Mouse (Mus musculus) stomach, embryonic 16.5 days (tissue): ENCODE results near the gene Fat3. TPM values are rescaled to one million over a fixed set of nuclear protein-coding genes. Genes with fewer than 3 reads are reported as not detected.

Experiments used
- ATAC-seq: fragments of 200-750 bp; cut with Nextera tagmentation; 2 replicates; pipeline ENCODE4 v1.8.0; 2017; ENCODE audit warnings: moderate number of reproducible peaks, moderate TSS enrichment; ENCODE audit not compliant: insufficient read depth, low FRiP score
- H3K27ac ChIP-seq: fragments of 300-500 bp; sonication (generic); 2 replicates; pipeline ENCODE4 v1.5.1; 2014; ENCODE audit warnings: low read length
- H3K27me3 ChIP-seq: fragments of 300-500 bp; sonication (generic); 2 replicates; pipeline ENCODE4 v1.6.1; 2014; ENCODE audit warnings: low read length, control low read depth, mixed read lengths; ENCODE audit not compliant: control insufficient read depth, insufficient read depth
- H3K36me3 ChIP-seq: fragments of 300-500 bp; sonication (generic); 2 replicates; pipeline ENCODE4 v1.6.1; 2014; ENCODE audit warnings: low read length; ENCODE audit not compliant: control insufficient read depth, insufficient read depth
- H3K4me1 ChIP-seq: fragments of 300-500 bp; sonication (generic); 2 replicates; pipeline ENCODE4 v1.6.1; 2014; ENCODE audit warnings: low read length, control low read depth, mixed read lengths; ENCODE audit not compliant: control insufficient read depth, insufficient read depth
- H3K4me2 ChIP-seq: fragments of 300-500 bp; sonication (generic); 2 replicates; pipeline ENCODE4 v1.6.1; 2014; ENCODE audit warnings: low read depth, low read length, mixed read lengths
- H3K4me3 ChIP-seq: fragments of 300-500 bp; sonication (generic); replicated peaks from 2 replicates; pipeline ENCODE4 v1.5.1; 2014; ENCODE audit warnings: mild to moderate bottlenecking, low read length
- H3K9ac ChIP-seq: fragments of 300-500 bp; sonication (generic); 2 replicates; pipeline ENCODE4 v1.6.1; 2014; ENCODE audit warnings: low read length
- H3K9me3 ChIP-seq: fragments of 300-500 bp; sonication (generic); replicated peaks from 2 replicates; pipeline ENCODE4 v1.6.1; 2016; ENCODE audit warnings: low read length, control low read depth; ENCODE audit not compliant: control insufficient read depth
- WGBS: fragments of 180-500 bp; shearing (Covaris S2); extraction: QIAGEN DNeasy Blood & Tissue Kit; methylation state at CpG from one replicate; pipeline ENCODE4 v1.1.7; 2014; 5-methylcytosine and 5-hydroxymethylcytosine counted together
- polyA plus RNA-seq: library from polyadenylated mRNA; unstranded; fragments of >200 nt; fragmentation: Nextera tagmentation; extraction: Ambion mirVana; gene quantifications from 2 replicates; pipeline ENCODE4 v1.2.1, GENCODE M21; 2015

Gene Fat3
- polyA plus RNA-seq, 1 experiment from 2014 or later = 1.2 TPM

GRCm38 (mm10) chr9:15909397-15910113 is 591.5 kb downstream of the Fat3 start:
- no peak overlapping the region for H3K9ac ChIP-seq
- no peaks in the 10 kb centered on the region for H3K36me3 ChIP-seq
- no peaks in the 10 kb centered on the region for H3K27me3 ChIP-seq
- H3K4me3 ChIP-seq = no peak overlapping the region
- H3K4me1 ChIP-seq = no peaks in the 10 kb centered on the region
- ATAC-seq = no peak
- H3K9me3 ChIP-seq = no peaks in the 10 kb centered on the region
- H3K27ac ChIP-seq = no peak overlapping the region
- no peak overlapping the region for H3K4me2 ChIP-seq
- WGBS = 59% methylated on average over 2 of the region's 2 CpGs

- Histone ChIP-seq H3K4me1 (no peaks in the 10 kb centered on the region), H3K9me3 (no peaks in the 10 kb centered on the region), H3K36me3 (no peaks in the 10 kb centered on the region), H3K4me2 (no peak overlapping the region), H3K9ac (no peak overlapping the region), H3K27me3 (no peaks in the 10 kb centered on the region), H3K27ac (no peak overlapping the region), H3K4me3 (no peak overlapping the region)
- 73% methylated on average over 9 of the region's 9 CpGs for WGBS
- no peak for ATAC-seq
Observed at GRCm38 (mm10) chr9:15903948-15904750, 596.9 kb downstream of the Fat3 start.

GRCm38 (mm10) chr9:15898112-15898511 is 603.0 kb downstream of the Fat3 start:
- H3K4me3 ChIP-seq = no peak overlapping the region
- H3K9me3 ChIP-seq = no peaks in the 10 kb centered on the region
- H3K9ac ChIP-seq = no peak overlapping the region
- no peaks in the 10 kb centered on the region for H3K27me3 ChIP-seq
- ATAC-seq = no peak
- no peak overlapping the region for H3K27ac ChIP-seq
- H3K4me2 ChIP-seq = no peak overlapping the region
- no peaks in the 10 kb centered on the region for H3K4me1 ChIP-seq
- no peaks in the 10 kb centered on the region for H3K36me3 ChIP-seq
- 79% methylated on average over 2 of the region's 2 CpGs for WGBS

- no peaks in the 10 kb centered on the region for H3K9me3 ChIP-seq
- no peak overlapping the region for H3K9ac ChIP-seq
- H3K36me3 ChIP-seq = no peaks in the 10 kb centered on the region
- ATAC-seq = no peak
- no peak overlapping the region for H3K4me3 ChIP-seq
- H3K4me1 ChIP-seq = no peaks in the 10 kb centered on the region
- WGBS = 66% methylated on average over 5 of the region's 5 CpGs
- no peak overlapping the region for H3K27ac ChIP-seq
- H3K27me3 ChIP-seq = no peaks in the 10 kb centered on the region
- H3K4me2 ChIP-seq = no peak overlapping the region
Observed at GRCm38 (mm10) chr9:15886756-15887155, 614.3 kb downstream of the Fat3 start.

- H3K27me3 ChIP-seq = no peaks in the 10 kb centered on the region
- no peak for ATAC-seq
- no peak overlapping the region for H3K4me2 ChIP-seq
- no peak overlapping the region for H3K9ac ChIP-seq
- no peak overlapping the region for H3K4me3 ChIP-seq
- no peak overlapping the region for H3K27ac ChIP-seq
- no peaks in the 10 kb centered on the region for H3K9me3 ChIP-seq
- H3K36me3 ChIP-seq = no peaks in the 10 kb centered on the region
- no peaks in the 10 kb centered on the region for H3K4me1 ChIP-seq
Observed at GRCm38 (mm10) chr9:15880754-15881153, 620.3 kb downstream of the Fat3 start.

GRCm38 (mm10) chr9:15880160-15880603 is 620.9 kb downstream of the Fat3 start:
- no peaks in the 10 kb centered on the region for H3K27me3 ChIP-seq
- no peak overlapping the region for H3K4me2 ChIP-seq
- no peaks in the 10 kb centered on the region for H3K9me3 ChIP-seq
- H3K27ac ChIP-seq = no peak overlapping the region
- no peaks in the 10 kb centered on the region for H3K4me1 ChIP-seq
- ATAC-seq = peak; percentile 13; the same call in 1 of the 2 replicates
- no peaks in the 10 kb centered on the region for H3K36me3 ChIP-seq
- no peak overlapping the region for H3K9ac ChIP-seq
- H3K4me3 ChIP-seq = no peak overlapping the region
- WGBS = 22% methylated on average over 3 of the region's 3 CpGs

- H3K9me3 ChIP-seq = no peaks in the 10 kb centered on the region
- no peak for ATAC-seq
- H3K4me1 ChIP-seq = no peaks in the 10 kb centered on the region
- no peak within 1 kb of the TSS for H3K4me2 ChIP-seq
- no peak within 1 kb of the TSS for H3K27ac ChIP-seq
- peaks cover 7% of the 10 kb centered on the region; the same call in 1 of the 2 replicates for H3K27me3 ChIP-seq
- no peak within 1 kb of the TSS for H3K9ac ChIP-seq
- 47% methylated on average over 19 of the region's 19 CpGs for WGBS
- H3K4me3 ChIP-seq = no peak within 1 kb of the TSS
- H3K36me3 ChIP-seq = no peaks in the 10 kb centered on the region
Observed at GRCm38 (mm10) chr9:15874506-15875160, 626.5 kb downstream of the Fat3 start, which contains the start of gene Mtnr1b. Mtnr1b (minus strand) TSS chr9:15874556.

- H3K36me3 ChIP-seq = no peaks in the 10 kb centered on the region
- peaks cover 7% of the 10 kb centered on the region; the same call in 1 of the 2 replicates for H3K27me3 ChIP-seq
- no peak overlapping the region for H3K27ac ChIP-seq
- WGBS = 53% methylated on average over 4 of the region's 4 CpGs
- H3K4me3 ChIP-seq = no peak overlapping the region
- H3K4me2 ChIP-seq = no peak overlapping the region
- no peaks in the 10 kb centered on the region for H3K9me3 ChIP-seq
- no peak for ATAC-seq
- no peak overlapping the region for H3K9ac ChIP-seq
- H3K4me1 ChIP-seq = no peaks in the 10 kb centered on the region
Observed at GRCm38 (mm10) chr9:15870013-15870412, 631.1 kb downstream of the Fat3 start.

GRCm38 (mm10) chr9:15869456-15869855 is 631.6 kb downstream of the Fat3 start:
- Histone ChIP-seq H3K4me3 (no peak overlapping the region), H3K36me3 (no peaks in the 10 kb centered on the region), H3K27me3 (peaks cover 6% of the 10 kb centered on the region; the same call in 1 of the 2 replicates), H3K4me1 (no peaks in the 10 kb centered on the region), H3K9me3 (no peaks in the 10 kb centered on the region), H3K9ac (no peak overlapping the region), H3K27ac (no peak overlapping the region), H3K4me2 (no peak overlapping the region)
- WGBS = 54% methylated on average over 4 of the region's 4 CpGs
- ATAC-seq = no peak
